Mouse (Mus musculus) brain, embryonic 14.5 days (tissue): ENCODE measurements at regions not wholly inside any gene's neighbourhood (a gene's known extent, or its start where the extent isn't known, plus 50 kb on each side); places are given as distances from the start of the nearest gene placed in this dataset.

Experiments used
- CTCF ChIP-seq: fragments of 200-500 bp; IDR thresholded peaks from 2 replicates; pipeline ENCODE4 v1.5.1; 2012; ENCODE audit warnings: inconsistent platforms, mild to moderate bottlenecking, moderate library complexity, borderline replicate concordance; ENCODE audit not compliant: insufficient read depth, insufficient read length; ENCODE audit errors: extremely low read depth
- POLR2A ChIP-seq: fragments of 200-500 bp; IDR thresholded peaks from 2 replicates; pipeline ENCODE4 v1.6.1; 2012; ENCODE audit warnings: mild to moderate bottlenecking, inconsistent platforms, borderline replicate concordance; ENCODE audit not compliant: poor library complexity, insufficient read depth, insufficient read length, severe bottlenecking; ENCODE audit errors: extremely low read depth

- TF ChIP-seq CTCF (no peak), POLR2A (no peak)
These were observed 128.0 kb upstream of the Zfand5 start for GRCm38 (mm10) chr19:21143970-21144595.
